Mouse (Mus musculus) urinary bladder, postnatal 36 days (tissue): ENCODE data around the gene Rem1.
A peak's percentile ranks its signal among the peaks of the same experiment; 100 is the strongest.
"Not testable (repeated sequence)": the region's sequence is repeated elsewhere in the genome, so short reads cannot be mapped to it uniquely, and the experiment has no call there.

Experiments
- DNase-seq, 2 experiments: peaks; one replicate each; pipeline ENCODE4 v3.0.0; 2022; ENCODE audit warnings: low spot score in 2 of 2, mixed read lengths in 1 of 2

The Rem1 gene

DNA sequence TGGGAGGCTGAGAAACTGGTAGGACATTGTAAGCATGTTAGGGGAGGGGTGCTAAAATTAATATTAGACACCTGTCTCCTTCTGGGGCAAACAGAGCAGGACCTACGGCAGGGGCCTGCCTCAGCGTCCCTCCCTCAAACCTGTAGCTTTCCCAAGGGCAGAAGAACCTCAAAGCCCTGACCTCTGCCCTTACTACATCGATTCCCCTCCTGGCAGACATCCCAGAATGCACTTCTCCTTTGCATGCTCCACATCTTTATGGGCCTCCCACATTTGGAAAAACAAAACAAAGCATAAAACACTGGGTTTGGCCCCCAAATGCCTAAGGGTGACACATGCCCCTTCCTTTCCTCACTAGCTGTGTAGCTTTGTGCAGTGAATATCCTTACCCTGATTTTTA, 2.5 kb downstream of the Rem1 start:
- no peak for DNase-seq

DNA sequence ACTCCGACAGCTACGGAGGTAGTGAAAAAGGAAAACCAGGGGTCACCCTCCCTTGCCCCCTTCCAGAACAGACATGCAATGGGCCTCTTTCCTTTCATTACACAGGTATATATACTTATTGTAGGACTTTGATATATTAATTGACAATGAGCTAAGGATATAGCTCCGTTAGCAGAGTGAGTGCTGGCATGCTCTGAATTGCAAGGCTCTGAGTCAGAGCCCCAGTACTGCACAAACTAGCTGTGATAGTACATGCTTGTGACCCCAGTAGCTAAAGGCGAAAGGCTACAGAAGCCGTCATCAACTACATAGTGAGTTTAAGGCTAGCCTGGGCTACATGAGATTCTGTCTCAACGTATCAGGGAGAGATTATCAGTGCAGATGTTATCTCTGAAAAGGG, 3.2 kb downstream of the Rem1 start:
- no peak for DNase-seq

DNA sequence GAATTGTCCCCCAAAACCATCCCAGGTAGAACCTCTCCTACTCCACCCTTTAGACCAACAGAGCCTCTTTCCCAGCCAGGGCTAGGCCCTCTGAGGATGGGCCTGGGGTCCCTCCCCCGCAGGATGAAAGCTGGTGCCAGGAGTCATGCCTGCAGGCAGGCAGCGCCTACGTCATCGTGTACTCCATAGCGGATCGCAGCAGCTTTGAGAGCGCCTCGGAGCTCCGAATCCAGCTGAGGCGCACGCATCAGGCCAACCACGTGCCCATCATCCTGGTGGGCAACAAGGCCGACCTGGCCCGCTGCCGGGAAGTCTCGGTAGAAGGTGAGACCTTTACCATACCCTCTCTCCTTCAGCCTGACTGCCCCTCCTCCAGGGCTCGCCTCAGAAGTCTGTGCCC, 6.6 kb downstream of the Rem1 start:
- no peak for DNase-seq

DNA sequence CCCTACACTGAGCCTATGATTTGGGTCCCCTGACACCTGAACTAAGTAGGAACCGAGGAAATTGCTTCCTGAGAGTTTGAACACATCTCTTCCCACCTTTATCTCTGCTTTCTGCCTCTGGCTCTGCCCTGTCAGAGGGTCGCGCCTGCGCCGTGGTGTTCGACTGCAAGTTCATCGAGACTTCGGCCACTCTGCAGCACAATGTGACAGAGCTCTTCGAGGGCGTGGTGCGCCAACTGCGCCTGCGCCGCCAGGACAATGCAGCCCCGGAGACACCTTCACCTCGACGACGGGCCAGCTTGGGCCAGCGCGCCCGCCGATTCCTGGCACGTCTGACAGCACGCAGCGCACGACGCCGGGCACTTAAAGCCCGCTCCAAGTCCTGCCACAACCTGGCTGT, 7.6 kb downstream of the Rem1 start:
- no peak for DNase-seq

DNA sequence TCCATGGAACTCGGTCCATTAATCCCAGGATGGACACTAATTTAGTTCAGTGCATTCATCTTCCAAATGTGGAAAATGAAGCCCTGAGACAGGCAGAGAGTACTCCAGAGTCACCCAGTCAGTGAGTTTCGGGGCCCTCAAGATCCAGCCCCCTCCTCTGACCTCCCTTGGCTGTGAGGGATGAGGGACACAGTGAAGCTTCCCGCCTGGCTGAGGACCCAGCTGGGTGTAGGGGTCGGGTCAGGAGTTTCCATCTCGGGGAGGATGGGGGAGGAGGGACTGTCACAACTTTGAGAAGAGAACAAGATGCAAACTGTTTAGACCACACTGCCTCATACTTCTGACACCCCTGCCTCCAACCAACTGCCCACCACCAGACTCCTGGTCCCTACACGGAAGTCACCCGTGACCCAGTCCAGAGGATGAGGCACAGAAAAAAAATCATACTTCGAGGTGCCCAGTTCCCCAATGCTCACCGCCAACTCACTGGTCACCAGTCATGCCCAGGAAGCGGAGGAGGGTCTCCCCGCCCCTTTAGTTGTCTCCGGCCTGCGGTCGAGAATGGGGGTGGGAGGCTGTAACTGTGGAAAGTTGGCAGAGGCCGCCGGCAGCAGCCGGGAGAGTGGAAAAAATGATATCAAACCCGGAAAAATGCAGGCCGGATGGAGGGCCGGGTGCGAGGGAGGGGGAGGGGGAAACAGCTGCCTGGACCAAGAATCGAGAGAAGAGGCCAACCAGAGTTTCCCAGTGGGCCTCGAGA, 9.7 kb downstream of the Rem1 start:
- DNase-seq, result peak; percentile 30 to 63

DNA sequence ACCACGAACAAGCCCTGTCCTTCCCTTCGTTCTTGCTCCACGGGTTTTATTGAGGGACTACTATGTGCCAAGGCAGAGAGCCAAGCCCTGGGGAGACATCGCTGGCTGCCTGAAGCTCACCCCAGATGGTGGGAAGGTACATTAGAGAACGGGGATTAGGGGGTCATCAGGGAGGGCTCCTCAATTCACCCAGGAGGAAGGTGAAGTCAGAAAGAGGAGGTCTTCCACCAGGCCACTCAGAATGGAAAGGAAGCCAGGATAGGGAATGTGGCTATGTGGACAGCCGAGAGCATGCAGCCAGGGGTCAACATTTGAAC, 10.2 kb downstream of the Rem1 start:
- DNase-seq, result no peak

DNA sequence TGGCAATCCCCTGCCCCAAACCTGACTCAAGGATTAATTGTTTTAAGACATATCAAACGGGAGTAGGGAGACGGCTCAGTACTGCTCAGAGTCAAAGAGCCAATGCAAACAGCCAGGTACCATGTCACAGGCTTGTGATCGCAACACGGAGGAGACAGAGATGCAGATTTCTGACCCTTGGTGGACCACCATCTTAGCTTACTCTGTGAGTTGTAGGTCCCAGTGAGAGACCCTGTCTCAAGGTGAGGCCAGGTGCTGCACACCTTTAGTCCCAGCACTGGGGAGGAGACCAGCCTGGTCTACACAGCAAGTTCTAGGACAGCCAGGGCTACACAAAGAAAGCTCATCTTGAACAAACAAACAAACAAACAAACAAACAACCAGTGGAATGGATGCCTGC, 10.6 kb downstream of the Rem1 start:
- DNase-seq, result no peak

DNA sequence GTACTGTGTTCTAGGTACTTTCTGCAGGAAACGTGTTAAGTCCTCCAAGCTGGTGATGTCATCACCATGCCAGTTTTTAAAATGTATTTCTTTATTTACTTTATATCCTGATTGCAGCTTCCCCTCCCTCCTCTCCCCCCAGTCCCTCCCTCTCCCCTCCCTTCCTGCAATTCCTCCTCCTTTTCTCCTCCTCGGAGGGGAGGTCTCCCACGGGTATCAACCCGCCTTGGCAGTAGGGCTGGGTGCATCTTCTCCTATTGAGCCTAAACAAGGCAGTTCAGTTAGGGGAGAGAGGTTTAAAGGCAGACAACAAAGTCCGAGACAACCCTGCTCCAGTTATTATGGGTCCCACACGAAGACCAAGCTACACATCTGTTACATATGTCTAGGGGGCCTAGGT, 12.1 kb downstream of the Rem1 start:
- no peak for DNase-seq

DNA sequence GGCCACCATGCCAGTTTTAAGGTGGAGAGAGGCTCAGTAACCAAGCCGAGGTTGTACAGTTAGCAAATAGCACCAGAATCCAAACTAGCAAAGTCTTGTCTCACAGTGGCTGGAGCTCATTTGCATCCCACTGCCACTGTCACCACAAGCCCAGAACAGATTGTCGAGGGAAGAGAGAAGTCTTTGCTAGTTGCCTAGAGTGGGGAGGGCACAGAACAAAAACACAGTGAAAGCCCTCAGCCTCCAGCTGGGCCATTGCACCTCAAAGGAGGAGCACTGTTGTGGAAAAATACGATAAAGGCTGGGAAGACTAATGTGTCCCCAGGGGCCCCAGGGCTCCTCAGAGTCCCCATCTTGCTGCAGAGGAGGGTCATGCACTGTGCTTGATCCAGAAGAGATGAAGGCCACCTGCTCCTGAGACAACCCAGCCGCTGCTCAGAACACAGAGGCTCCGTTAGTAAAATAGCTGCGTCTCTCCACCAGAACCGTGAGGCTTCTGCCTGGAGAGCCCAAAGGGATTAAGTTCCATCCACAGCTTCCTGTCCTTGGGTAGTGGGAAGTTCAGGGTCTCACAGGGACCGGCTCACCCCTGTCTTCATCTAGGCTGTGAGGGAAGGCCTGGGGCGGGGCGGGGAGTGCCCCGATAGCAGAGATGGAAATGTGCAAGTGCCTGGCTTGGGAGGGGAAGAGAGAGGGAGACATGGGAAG, 12.8 kb downstream of the Rem1 start:
- DNase-seq, result peak in 1 of 2 experiments; percentile 28

DNA sequence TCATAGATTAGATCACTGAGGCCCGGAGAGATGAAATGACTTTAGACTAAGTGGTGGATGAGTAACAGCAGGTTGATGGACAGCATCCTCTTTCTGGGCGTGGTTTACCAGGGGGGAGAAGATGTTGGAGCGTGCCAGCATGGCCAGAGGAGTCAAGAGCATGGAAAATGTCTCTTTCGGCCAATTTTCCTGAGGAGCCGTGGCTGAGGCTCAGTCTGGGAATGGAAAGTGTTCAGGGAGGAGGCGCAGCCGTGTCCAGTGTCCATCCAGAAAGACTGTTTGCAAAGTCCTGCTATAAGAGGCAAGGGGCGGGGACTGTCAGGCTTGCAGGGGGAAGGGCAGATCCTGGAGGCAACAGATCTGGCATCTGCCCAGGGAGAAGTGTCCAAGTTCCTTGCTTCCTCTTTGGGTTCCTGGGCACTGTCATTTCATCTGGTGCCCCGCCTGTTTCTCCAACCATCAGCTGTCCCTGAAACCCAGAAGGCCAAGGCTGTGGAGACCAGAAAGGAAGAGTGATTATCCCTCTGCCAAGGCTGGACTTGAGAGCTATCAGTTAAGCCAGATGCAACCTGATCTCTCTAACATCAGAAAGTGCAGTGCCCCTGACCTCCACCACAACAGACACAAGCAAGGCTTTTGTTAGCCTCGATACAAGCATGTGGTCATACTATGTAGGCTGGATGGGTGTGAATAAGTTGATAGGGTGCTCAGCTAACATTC, 26.3 kb downstream of the Rem1 start:
- DNase-seq, result peak; percentile 22 to 39

DNA sequence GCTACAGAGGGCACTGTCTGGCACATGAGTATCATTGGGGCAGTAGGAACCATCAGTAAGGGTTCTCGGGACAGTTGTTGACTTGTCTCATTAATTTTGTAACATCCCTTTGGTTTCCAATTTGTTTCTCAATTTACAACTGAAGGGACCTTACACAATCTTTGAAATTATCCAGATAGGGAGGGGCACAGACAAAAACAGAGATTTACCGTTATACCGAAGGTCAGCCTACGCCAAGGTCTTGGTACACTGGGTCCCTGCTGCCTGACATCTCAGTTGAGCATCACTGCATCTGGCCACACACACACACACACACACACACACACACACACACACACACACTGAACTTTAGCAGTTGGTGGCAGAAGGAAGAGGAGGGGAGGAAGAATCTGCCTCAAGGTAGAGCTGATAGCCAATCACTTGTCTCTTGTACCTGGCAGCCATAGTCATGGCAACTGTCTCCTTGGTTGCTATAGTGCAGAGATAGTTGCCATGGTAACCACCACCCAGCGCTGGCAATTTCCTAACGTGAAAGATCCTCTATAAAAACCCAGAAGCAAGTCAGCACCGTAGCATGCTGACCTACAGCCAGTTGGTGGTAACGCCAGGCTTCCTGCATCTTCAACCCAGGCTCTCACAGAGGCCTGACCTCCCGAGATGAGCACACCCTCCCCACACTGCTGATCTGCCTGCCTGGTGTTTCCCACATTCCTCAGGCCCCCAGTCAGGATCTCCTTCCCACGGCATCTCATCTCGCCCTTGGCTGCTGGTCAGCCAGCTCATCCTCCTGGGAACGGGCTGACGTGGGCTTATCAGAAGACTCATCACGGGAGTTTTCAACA, 27.3 kb downstream of the Rem1 start:
- DNase-seq, result peak in 1 of 2 experiments; percentile 45

DNA sequence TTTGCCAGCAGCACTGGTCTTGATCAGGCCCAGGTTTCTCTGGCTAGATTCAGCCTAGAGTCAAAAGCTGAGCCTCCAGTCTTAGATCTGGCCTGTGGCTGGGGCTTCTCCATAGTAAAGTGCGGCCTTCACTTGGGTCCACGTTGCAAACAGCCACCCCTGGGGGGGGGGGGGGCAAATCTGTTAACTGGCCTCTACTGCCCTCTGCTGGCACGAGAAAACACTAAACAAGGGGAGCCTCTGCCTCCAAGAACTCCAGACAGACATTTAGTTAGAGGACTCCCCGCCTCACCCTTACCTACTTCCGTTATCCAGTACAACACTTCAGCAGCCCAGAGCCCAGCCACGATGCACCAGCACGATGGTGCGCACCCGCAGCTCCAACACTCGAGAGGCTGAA, 30.6 kb downstream of the Rem1 start:
- no peak for DNase-seq

DNA sequence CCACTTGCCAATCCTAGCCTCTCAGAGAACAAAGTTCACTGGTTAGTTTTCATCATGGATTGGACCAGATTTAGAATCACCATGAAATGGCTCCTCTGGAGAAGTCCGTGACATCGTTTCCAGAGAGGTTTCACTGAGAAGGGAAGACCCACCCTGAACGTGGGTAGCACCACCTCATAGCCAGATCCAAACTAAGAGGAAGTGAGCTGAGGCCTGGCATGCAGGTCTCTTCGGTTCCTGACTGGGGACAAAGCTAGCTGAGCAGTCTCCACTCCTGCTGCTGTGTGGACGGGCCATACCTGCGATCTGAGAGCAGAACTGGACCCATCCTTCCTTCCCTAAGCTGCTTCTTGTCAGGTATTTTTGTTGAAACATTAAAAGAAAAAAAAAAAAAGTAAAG, 34.4 kb downstream of the Rem1 start:
- DNase-seq, result no peak

DNA sequence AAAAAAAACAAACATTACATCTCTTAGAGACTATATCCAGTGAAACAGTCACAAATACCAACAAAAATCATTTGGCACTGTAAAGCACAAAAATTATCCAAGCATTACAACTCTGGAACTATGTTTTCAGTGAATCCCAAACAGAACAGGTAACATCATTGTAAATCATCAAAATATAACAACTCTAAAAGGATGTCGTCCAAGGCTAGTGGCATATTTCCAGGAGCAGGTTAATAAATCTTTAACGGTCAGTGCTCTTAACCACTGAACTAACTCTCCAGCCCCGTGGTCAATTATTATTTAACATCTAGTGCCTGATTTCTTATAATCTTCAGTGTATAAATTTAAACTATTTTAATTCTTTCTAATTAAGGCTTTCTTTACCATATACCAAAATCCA, 39.4 kb downstream of the Rem1 start:
- not testable (repeated sequence) for DNase-seq

DNA sequence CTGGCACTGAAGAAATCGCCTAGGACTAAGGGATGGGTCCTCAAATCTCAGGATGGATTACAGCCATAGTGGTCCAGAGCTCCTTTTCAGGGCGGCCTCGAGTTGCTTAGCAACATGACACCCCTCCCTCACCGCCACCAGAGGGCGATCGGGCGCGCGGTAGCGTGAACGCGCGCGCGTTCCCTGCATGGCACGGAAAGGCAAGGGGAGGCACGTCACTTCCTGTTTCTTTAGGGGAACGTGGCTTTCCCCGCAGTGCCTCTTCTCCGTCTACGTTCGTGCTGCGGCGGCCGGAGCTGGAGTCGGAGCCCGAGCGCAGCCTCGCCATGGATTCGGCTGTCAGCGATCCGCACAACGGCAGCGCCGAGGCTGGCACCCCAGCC, 42.5 kb downstream of the Rem1 start, which contains the start of gene H13:
H13 (plus strand) TSS at position 206 of the 383 bp plus-strand sequence.
- peak; percentile 85 to 87 for DNase-seq

DNA sequence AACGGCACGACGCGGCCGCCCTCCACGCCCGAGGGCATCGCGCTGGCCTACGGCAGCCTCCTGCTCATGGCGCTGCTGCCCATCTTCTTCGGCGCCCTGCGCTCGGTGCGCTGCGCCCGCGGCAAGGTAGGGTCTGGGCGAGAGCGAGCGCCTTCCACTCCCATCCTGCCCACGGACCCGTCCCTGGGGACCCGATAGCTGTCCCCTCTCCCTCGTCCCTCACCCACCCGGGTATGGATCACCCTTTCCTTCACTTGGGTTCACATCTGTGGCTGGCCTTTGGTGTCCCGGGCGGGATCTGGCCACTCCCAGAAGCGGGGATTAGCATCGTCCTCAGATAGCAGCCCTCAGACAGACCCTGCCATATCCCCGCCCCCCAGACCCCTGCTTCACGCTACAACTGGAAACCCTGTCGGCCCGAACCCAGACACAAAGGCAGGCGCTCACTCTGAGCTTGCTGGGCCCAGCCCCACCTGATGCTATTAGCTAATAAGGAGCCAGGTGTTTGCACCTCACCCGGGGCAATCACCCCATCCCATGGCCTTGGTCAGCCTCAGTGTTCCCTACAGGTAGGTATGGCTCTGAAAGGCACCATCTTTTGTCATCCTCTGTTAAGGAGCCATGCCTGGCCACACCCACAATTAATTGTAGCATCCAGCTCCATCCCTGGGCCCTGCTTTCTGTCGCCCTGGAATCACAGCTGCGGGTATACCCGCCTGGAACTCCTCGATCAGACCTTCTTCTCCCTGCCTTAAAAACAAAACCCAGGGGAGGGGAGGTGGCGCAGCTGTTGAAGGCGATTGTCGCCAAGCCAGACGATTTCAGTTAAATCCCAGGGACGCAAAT, 43.1 kb downstream of the Rem1 start:
- DNase-seq, result no peak

DNA sequence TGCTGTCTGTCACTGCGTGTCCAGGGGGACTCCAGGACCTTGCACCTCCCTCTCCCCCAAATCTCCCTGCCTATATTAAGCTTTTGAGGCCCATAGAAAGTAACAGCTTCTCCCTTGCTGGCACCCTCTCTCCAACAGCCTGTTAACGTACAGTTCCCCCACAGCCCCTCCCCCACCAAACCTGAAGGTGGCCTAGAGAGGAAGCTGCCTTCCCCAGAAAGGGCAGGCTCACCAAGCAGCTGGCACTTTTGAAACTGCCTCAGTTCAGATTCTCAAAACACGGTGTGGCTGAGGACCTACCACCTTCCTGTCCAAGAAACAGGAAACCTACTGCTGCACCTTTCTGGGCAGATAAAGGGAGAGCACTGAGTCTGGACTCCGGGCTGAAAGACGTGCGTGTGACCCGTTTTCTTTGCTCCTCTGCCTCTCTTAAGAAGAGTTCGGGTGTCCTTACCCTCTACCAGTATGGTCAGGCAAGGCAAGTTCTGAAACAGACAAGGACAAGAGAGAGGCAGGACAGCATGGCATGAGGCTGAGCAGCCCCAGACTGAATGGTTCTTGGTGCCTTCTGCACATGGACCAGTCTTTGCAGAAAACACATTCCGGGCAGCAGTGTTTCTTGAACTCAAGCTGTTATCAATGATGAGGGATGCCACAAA, 44.4 kb downstream of the Rem1 start:
- no peak for DNase-seq

DNA sequence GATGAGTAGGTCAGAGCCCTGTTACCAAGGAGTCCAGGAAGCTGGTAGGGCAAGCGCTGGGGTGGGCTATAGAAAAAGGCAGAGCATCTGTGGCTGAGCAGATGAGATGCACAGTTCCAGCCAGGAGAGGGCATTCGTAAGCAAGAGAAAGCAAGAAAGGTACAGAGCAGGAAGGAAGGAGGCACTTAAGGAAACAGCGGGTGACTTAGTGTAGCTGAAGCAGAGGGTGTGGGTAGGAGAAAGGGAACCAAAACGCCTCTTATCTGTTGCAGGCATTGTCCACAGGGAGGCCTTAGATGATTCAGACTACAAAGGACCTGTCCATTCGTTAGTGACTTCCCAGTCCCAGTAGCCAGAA, 44.9 kb downstream of the Rem1 start:
- peak in 1 of 2 experiments; percentile 34 for DNase-seq

DNA sequence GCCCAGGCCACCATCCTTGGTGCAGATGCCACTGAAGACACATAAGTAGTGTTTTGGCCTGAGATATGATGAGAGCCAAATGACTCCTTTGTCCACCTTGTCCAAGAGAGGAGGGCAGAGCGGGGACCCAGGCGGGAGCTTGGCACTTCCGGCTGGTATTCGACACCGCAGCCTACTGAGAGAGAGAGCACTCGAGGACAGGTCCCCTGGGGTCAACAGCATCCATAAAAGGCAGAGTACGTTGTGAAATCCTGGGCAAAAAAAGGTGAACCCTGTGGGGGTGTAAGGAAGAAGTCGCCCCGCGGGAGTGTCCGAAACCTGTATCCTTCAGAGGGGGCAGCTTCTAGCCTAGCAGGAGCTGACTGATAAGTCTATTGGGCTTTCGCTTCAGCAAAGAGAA, 45.4 kb downstream of the Rem1 start:
- no peak for DNase-seq

DNA sequence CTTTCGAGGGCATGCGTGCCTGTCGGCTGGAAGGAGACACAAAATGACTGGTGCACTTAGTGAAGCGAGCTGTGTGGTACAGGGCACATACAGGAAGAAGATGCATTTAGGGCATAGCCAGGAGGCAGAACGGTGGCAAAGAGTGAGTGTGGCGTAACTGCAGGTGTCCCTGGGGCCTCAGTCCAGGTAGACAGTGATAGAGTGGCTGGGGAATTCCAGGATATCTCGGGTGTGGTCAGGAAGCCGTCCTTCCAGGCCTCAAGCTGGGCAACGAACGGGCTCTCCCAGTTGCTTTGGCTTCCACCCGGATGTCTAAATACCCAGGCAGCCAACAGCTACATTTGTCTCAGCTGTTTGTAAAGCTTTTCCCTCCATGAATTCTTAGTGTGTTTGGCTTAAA, 47.4 kb downstream of the Rem1 start:
- no peak for DNase-seq
